Mouse (Mus musculus) spleen, adult 2 months (tissue): ENCODE data around the gene Lpp. TPM values are rescaled to one million over a fixed set of nuclear protein-coding genes. Genes with fewer than 3 reads are reported as not detected.

Experiments
- DNase-seq, 2 experiments: peaks; one replicate each; pipeline versions ENCODE4 v3.0.0 to v3.0.0-alpha.2; 2012 to 2021; ENCODE audit warnings: low spot score in 2 of 2, low read depth in 1 of 2
- H3K27ac ChIP-seq: fragments of 200-500 bp; 2 replicates; pipeline ENCODE4 v1.5.1; 2012; ENCODE audit warnings: low read length, inconsistent platforms; ENCODE audit not compliant: insufficient read depth
- H3K27me3 ChIP-seq: fragments of 200-500 bp; 2 replicates; pipeline ENCODE4 v1.6.1; 2012; ENCODE audit warnings: mild to moderate bottlenecking, moderate library complexity, low read length, inconsistent platforms; ENCODE audit not compliant: control insufficient read depth, insufficient read depth
- H3K36me3 ChIP-seq: fragments of 200-500 bp; 2 replicates; pipeline ENCODE4 v1.6.1; 2012; ENCODE audit warnings: mild to moderate bottlenecking, low read length, inconsistent platforms; ENCODE audit not compliant: control insufficient read depth, insufficient read depth
- H3K4me1 ChIP-seq: fragments of 200-500 bp; 2 replicates; pipeline ENCODE4 v1.6.1; 2011; ENCODE audit warnings: inconsistent platforms; ENCODE audit not compliant: control insufficient read depth, insufficient read depth, insufficient read length
- H3K4me3 ChIP-seq: fragments of 200-500 bp; 2 replicates; pipeline ENCODE4 v1.5.1; 2011; ENCODE audit warnings: mild to moderate bottlenecking, inconsistent platforms; ENCODE audit not compliant: insufficient read depth, insufficient read length; ENCODE audit errors: extremely low read depth
- CTCF ChIP-seq: fragments of 200-500 bp; IDR thresholded peaks from 2 replicates; pipeline ENCODE4 v1.5.1; 2011; ENCODE audit warnings: mild to moderate bottlenecking, inconsistent platforms; ENCODE audit not compliant: insufficient read depth, insufficient read length, insufficient replicate concordance; ENCODE audit errors: extremely low read depth
- POLR2A ChIP-seq: fragments of 200-500 bp; IDR thresholded peaks from 2 replicates; pipeline ENCODE4 v1.6.1; 2011; ENCODE audit warnings: low read depth, low read length, inconsistent platforms
- WGBS: fragments of 180-500 bp; shearing (Covaris S2); methylation state at CpG from one replicate; pipeline ENCODE4 v1.1.7; 2018; 5-methylcytosine and 5-hydroxymethylcytosine counted together
- polyA plus RNA-seq: library from polyadenylated mRNA; depleted of rRNA; stranded (reverse); fragments of >200 nt; gene quantifications from 2 replicates; pipeline ENCODE4 v1.2.3, GENCODE M21; 2012

Gene Lpp
- polyA plus RNA-seq, 1 experiment = 8.2 TPM

DNA sequence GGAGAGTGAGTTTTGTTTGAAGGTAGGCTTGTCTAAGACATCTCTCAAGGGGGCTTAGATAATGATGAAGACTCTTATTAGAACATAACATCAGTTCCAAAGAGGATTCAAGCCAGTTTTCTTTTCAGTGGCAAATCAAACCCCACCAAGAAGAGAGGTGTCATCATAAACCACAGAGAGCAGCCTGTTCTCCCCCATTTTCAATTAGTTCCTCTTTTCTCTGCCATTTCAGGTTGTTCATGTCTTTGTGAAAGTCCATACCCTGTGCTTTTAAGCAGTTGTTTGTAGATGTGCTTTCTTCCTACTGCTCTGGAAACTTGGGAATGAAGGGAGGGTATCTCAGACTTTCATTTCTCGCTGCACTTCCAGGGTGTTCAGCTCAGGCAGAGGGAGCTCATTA, 571.0 kb downstream of the Lpp start:
- 59% methylated on average over 1 of the region's 1 CpGs for WGBS

DNA sequence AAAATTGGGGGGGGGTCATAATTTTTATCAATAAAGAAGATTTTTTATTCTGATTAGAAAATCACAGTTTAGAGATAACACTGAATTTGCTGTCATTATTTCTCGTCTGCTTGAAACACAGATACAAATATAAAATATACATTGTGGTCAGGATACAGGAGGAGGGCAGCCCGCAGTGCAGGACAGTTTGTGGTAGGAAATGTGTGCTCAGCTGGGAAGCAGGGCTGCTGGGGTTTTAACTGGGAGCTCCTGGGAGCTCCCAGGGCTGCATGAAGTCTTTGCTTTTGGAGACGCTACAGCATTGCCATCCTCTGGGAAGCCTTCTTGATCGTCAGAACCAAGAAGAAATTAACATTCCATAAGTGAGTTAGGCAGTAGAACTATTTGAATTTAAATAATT, 571.8 kb downstream of the Lpp start:
- no peak overlapping the region for H3K27ac ChIP-seq
- WGBS = 43% methylated on average over 4 of the region's 4 CpGs
- TF ChIP-seq POLR2A = no peak
- no peak for TF ChIP-seq CTCF
- no peak for DNase-seq
- H3K36me3 ChIP-seq = no peaks in the 10 kb centered on the region
- H3K27me3 ChIP-seq = no peaks in the 10 kb centered on the region
- H3K4me1 ChIP-seq = peaks cover 2% of the 10 kb centered on the region; the same call in 1 of the 2 replicates
- H3K4me3 ChIP-seq = no peak overlapping the region

More for the DNA sequence above, 571.0 kb downstream of the Lpp start:
- H3K27me3 ChIP-seq = no peaks in the 10 kb centered on the region
- peaks cover 2% of the 10 kb centered on the region; the same call in 1 of the 2 replicates for H3K4me1 ChIP-seq
- DNase-seq = peak in 1 of 2 experiments; percentile 21
- TF ChIP-seq CTCF (no peak), POLR2A (no peak)
- H3K27ac ChIP-seq = no peak overlapping the region
- no peaks in the 10 kb centered on the region for H3K36me3 ChIP-seq
- H3K4me3 ChIP-seq = no peak overlapping the region

DNA sequence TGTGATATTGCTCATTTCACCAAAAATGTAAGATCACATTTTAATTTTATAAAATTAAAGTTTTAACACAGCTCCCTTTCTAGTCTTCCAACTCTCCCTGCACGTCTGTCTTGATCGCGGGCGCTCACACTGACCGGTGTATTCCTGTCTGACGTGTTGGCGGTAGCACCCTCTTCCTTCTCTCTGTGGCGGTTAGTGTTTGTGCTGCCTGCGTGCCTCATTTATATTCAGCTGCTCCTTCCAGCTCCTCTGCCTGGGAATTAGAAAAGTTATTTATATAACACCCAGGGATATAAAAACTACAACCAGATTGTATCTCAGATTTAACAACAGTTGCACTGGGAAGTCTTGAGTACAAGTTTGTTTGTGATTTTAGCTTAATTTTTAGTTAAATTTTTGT, 573.2 kb downstream of the Lpp start:
- no peak for DNase-seq
- H3K27ac ChIP-seq = no peak overlapping the region
- H3K36me3 ChIP-seq = no peaks in the 10 kb centered on the region
- peaks cover 2% of the 10 kb centered on the region; the same call in 1 of the 2 replicates for H3K4me1 ChIP-seq
- H3K27me3 ChIP-seq = no peaks in the 10 kb centered on the region
- no peak overlapping the region for H3K4me3 ChIP-seq
- TF ChIP-seq POLR2A (no peak), CTCF (no peak)
- WGBS = 94% methylated on average over 9 of the region's 9 CpGs

DNA sequence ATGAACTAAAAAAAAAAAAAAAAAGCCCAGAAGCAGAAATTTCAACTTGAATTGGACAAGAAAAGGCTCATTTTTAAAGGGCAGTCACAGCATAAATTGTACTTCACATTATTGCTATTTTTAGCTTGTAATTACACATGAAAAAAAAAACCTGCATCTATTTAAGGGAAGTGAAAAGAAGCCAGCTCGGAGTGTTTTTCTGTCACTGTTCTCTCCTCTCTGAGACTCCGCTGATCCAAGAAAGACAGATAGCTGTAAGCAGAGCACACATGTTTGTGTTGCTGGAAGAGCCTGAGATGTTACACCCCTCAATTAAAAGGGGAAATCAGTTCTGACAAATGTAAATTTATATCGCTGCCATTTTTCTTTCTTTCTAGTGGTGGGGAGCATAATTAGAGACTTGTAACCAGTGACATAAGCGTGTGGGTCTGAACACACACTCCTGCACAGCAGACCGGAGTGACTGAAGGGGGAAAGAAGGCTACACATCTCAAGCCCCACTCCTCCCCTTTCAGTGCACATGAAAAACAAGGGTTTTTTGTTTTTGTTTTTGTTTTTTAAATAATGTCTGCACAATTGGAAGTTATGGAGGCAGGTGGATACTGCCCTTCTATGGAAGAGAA, 579.8 kb downstream of the Lpp start:
- no peaks in the 10 kb centered on the region for H3K27me3 ChIP-seq
- no peak overlapping the region for H3K4me3 ChIP-seq
- 23% methylated on average over 5 of the region's 5 CpGs for WGBS
- H3K27ac ChIP-seq = no peak overlapping the region
- H3K36me3 ChIP-seq = no peaks in the 10 kb centered on the region
- TF ChIP-seq POLR2A (no peak), CTCF (no peak)
- peaks cover 19% of the 10 kb centered on the region; the same call in 1 of the 2 replicates for H3K4me1 ChIP-seq
- DNase-seq = peak in 1 of 2 experiments; percentile 23

DNA sequence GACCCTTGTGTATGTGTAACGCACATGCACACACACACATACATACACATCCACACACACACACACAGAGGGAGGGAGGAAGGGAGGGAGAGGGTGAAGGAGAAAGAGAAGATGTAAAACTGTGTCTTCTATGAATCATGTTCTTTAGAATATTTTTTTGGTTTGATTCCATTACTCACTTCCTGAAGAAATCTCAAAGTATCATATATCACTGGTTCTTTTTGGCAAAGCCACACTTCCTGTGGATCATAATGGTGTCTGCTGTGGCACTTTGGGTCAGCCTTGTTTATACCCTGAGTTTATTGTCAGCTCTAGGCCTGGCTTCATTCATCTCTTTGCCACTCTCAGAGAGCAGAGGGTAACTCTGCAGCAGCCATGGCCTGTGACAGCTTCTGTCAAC, 584.5 kb downstream of the Lpp start:
- Histone ChIP-seq H3K4me1 (peaks cover 10% of the 10 kb centered on the region; the same call in 1 of the 2 replicates), H3K27me3 (no peaks in the 10 kb centered on the region), H3K4me3 (no peak overlapping the region), H3K27ac (no peak overlapping the region), H3K36me3 (no peaks in the 10 kb centered on the region)
- TF ChIP-seq CTCF = no peak
- TF ChIP-seq POLR2A = no peak
- WGBS = 95% methylated on average over 1 of the region's 1 CpGs
- no peak for DNase-seq

DNA sequence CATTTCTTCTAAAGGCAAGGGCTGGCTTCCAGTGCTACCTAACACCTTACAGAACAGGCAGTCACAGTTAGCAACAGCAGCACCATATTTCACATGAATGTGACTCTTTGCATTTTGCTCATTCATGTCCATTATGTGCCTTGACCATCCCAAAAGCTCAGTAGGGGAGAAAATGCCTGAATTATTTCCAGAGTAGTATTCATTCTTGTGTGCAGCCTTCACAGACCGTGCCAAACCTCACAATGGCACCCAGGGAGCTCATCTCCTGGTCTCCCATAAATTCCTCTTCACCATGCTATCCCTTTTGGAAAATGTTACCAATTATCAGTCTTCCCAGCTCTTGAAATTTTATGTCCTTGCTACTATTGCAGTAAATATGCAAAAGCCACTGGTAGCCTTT, 584.9 kb downstream of the Lpp start:
- Histone ChIP-seq H3K4me3 (no peak overlapping the region), H3K27me3 (no peaks in the 10 kb centered on the region), H3K36me3 (no peaks in the 10 kb centered on the region), H3K27ac (no peak overlapping the region), H3K4me1 (peaks cover 10% of the 10 kb centered on the region; the same call in 1 of the 2 replicates)
- TF ChIP-seq CTCF = no peak
- 88% methylated on average over 1 of the region's 1 CpGs for whole genome bisulfite sequencing
- no peak for DNase-seq

DNA sequence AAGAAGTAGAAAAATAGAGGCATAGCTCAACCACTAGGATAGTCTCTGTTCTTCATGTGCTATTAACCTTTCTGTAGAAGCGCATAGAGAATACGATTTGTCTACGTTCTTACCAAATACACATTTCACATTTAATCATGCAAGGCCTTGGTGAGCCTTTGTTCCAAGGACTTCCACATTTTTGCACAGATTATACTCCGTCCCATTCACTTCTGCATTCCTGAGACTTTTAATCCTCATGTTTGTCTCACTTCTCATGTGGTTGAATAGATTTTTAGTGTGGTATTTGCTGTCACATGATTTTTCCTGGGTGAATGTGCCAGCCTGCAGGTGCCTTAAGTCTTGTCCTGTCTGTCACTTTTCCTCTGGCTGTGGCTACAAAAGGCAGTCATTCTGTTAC, 586.1 kb downstream of the Lpp start:
- Histone ChIP-seq H3K27ac (no peak overlapping the region), H3K4me3 (no peak overlapping the region), H3K27me3 (no peaks in the 10 kb centered on the region), H3K36me3 (no peaks in the 10 kb centered on the region; the same call in 1 of the 2 replicates), H3K4me1 (peaks cover 3% of the 10 kb centered on the region; the same call in 1 of the 2 replicates)
- no peak for DNase-seq
- WGBS = 91% methylated on average over 4 of the region's 4 CpGs
- no peak for TF ChIP-seq POLR2A
